Mouse (Mus musculus) layer of hippocampus, postnatal 25 days (tissue): ENCODE data around the gene Ogn. TPM values are rescaled to one million over a fixed set of nuclear protein-coding genes. Genes with fewer than 3 reads are reported as not detected.
"Not testable (repeated sequence)": the region's sequence is repeated elsewhere in the genome, so short reads cannot be mapped to it uniquely, and the experiment has no call there.

Experiments used
- DNase-seq, 2 experiments: peaks; one replicate each; pipeline ENCODE4 v3.0.0; 2022; ENCODE audit warnings: mixed read lengths in 2 of 2, low spot score in 1 of 2; ENCODE audit errors: extremely low spot score in 1 of 2
- total RNA-seq, 2 experiments: library from RNA; stranded (reverse); gene quantifications; 2 replicates each; pipeline ENCODE4 v1.2.3; 2021

The Ogn gene
- 1 to 10 TPM; 2.5 to 2.9 TPM for total RNA-seq

DNA sequence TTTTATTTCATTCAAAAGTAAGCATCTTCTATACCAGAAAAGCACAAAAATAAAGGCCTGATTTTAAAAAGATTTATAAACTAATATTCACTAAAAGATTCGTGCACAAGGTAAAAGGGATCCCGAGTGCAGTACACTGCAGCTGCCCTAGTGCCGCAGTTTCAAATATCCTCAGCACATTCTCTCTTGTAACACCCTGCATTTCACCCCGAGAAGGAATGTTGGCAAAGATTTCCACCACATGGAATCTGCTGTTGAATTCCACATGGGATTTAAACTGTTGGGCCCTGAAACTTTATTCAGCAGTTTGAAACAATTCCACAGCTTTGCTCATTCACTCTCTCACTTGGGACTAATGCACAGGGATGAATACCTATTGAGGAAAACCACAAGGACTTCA lies at the start of gene Ogn:
Ogn (plus strand) TSS at position 333 of the 400 bp plus-strand sequence.
- DNase-seq = no peak

DNA sequence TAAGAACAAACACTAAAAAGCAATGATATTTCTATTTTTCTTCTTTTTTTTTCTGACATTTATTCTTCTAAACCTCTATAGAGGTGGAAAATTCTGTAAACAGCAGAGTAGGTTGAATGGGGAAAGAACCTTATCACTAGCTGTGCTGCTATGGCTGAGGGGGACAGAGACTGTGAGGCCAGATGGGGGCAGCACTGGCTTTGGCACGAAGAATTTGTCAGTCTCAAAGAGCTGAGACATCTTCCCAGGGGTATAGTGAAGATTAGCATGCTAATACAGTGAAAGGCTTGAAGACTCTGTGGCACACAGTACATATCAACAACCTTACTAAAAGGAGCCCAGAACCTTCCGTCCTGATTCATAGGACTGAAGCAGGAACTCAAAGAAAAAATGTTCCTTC lies 48.7 kb upstream of the Ogn start:
- DNase-seq = no peak

- no peak for DNase-seq
These were observed 47.0 kb upstream of the Ogn start for GRCm38 (mm10) chr13:49560886-49561285.

DNA sequence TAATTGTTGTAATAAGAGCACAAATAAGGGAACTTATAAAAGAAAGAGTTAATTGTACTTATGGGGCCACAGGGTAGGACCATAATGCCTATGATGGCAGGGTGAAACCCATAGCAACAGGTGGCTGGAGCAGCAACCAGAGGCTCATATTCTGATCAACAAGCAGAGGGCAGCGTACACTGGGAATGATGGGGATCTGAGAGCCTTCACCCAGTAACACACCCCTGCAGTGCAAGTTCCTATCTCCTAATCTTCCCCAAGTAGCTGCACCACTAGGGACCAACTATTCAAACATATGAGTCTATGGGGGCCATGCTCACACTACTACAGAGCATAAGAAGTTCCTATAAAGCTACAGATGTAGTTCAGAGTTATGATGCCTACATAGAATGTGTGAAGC lies 43.5 kb upstream of the Ogn start:
- no peak for DNase-seq

DNA sequence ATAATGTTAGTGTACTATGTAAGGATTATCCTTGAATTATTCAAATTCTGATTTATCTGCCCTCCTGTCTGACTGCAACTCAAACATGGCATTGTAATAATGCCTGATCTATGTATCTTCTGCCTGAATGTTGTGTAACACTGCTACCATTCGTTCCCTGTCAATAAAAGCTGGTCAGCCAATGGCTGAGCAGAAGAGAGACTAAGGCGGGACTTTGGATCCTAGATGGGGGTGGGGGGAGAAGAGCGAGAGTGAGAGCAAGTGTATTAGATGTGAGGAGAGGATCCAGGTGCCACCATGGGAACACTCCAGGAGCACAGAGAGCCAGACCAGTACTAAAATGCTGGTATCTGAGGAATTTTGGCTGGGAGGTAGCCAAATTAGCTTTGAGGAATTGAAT lies 37.5 kb upstream of the Ogn start:
- no peak for DNase-seq

DNA sequence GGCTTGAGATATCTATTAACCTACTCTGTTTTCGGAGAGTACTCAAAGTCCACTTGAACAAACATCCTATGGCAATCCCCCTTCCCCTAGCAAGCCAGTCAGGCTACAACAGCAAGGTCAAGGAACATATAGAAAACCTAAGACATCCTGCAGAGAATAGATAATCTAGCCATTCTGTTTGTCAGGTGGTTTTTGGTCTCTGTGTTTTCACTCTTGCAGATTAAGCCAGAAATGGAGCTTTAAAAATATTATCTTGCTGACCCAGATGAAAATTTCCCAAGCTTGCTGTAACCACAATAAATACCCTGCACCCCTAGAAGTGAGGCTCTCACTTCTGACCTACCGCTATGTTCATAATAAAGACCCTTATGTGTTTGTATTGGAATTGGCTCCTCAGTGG lies 36.4 kb upstream of the Ogn start:
- DNase-seq = no peak

GRCm38 (mm10) chr13:49581541-49582530 lies 26.0 kb upstream of the Ogn start, which contains the start of gene Omd:
Gene Omd, plus strand, starts transcription at chr13:49582462.
- no peak for DNase-seq

- no peak for DNase-seq
These were observed 24.0 kb upstream of the Ogn start for GRCm38 (mm10) chr13:49583859-49584258.

- DNase-seq = no peak
These were observed 23.4 kb upstream of the Ogn start for GRCm38 (mm10) chr13:49584307-49585005.

DNA sequence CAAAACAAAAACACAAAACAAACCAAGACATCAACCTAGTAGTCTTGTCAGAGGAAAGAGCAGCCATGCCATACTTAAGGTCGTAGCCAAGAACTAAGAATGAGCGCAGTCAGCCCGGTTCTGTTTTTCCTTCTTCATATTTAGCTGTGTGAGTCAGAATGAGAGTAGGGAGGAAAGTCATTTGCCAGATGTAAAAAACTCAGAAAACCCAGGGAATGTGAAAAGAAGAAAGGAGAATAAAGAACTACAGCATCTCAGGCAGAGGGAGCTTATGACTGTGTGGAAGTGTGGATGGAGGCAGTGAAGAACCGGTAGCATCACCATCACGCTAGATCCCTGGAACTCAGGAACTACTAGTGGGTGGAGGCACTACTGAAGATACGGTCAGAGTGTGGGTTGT lies 21.8 kb upstream of the Ogn start:
- no peak for DNase-seq

- DNase-seq = not testable (repeated sequence)
These were observed 5.3 kb upstream of the Ogn start for GRCm38 (mm10) chr13:49602541-49602940.

DNA sequence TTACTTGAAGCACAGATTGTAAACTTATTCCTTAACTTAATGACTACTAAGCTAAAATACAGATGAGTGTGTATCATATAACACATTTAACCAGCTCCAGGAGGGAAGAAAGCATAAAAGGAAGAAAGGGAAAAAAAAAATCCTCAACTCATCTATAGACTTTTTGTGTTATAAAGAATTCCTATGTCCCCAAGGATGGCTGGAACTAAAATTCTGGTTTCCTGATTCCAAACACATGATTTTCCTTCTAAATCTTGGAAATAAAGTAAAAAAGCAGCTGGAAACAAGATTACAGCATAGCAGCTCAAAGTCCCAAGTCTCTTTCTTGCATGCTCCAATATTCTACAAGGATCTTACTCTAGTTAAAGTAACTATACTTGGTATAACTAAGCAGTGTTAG lies 4.2 kb upstream of the Ogn start:
- no peak for DNase-seq

- no peak for DNase-seq
These were observed 910 bp downstream of the Ogn start for GRCm38 (mm10) chr13:49608589-49609322.

- DNase-seq = no peak
These were observed 9.2 kb downstream of the Ogn start for GRCm38 (mm10) chr13:49617021-49617420.

GRCm38 (mm10) chr13:49618365-49618764 lies 10.5 kb downstream of the Ogn start:
- no peak for DNase-seq

GRCm38 (mm10) chr13:49623216-49623615 lies 15.4 kb downstream of the Ogn start:
- no peak for DNase-seq

- no peak for DNase-seq
These were observed 20.3 kb downstream of the Ogn start for GRCm38 (mm10) chr13:49628167-49628566.

- no peak for DNase-seq
These were observed 21.2 kb downstream of the Ogn start for GRCm38 (mm10) chr13:49629076-49629475.

DNA sequence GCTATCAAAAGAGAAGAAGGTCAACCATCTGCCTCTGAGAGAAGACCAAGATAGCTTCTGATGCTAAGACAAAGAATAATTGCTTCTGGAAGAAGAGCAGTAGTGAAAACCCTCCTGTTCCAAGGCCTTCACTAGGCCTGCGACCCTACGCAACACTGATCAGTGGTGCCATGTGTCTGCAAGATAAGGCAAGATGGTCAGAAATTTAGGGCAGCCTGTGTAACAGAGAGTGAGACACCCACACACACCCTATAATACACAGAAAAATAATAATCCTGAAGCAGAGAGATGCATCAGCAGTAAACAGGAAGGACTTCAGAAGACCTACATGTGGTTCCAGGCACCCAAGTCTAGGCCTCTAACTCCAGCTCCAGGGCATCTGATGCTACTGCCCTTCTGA lies 32.1 kb downstream of the Ogn start:
- no peak for DNase-seq

DNA sequence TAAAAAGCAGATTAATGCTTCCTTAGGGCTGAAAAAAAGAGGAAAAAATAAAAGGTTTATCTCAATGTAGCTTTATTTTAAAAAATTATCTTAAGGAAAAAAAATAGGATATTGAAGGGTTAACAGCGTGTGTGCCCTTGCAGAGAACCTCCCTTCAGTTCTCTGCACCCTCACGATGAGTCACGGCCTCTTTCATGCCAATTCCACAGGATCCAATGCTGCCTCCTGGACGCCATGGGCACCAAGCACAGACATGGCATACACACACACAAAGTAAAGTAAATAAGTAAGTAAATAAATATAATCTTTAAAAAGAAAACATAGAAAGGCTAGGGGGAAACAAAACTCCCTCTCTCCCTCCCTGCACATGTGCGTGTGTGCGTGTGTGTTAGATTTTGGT lies 34.8 kb downstream of the Ogn start:
- no peak for DNase-seq
